Mouse (Mus musculus) E14TG2a.4 (cell line): ENCODE results near the gene Nmb.

Experiments
- CTCF ChIP-seq: conservative IDR thresholded peaks from 2 replicates; pipeline ENCODE4 v1.5.1; 2014; ENCODE audit warnings: low read length
- NANOG ChIP-seq: IDR thresholded peaks from 2 replicates; pipeline ENCODE4 v1.6.1; 2014; ENCODE audit warnings: borderline replicate concordance, low read length, mixed read lengths

GRCm38 (mm10) chr7:80935834-80936233 lies 31.0 kb upstream of the Nmb start:
- TF ChIP-seq CTCF = no peak
- no peak for TF ChIP-seq NANOG
